Mouse (Mus musculus): ENCODE results near the gene Gm5105. TPM values are rescaled to one million over a fixed set of nuclear protein-coding genes. Genes with fewer than 3 reads are reported as not detected.

Gene Gm5105
- polyA plus RNA-seq, 1 experiment from 2014 or later: 0.14 TPM

DNA sequence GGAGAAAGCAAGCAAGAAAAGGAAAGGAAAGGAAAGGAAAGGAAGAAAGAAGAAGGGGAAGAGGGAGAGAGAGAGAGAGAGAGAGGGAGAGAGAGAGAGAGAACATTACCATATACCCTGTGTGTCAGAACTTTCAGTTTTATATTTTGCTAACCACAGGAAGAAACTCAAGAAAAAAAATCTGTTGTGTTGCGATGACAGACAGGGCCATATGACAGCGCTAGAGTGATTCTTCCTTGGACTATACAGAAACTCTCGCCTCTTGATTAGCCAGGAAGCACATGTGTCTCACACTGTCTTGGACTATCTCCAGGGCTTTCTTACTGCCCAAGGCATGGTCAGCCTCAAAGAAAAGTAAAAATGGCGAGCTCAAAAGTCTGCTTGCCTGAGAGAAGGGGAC, 4.5 kb downstream of the Gm5105 start:
- Histone ChIP-seq H3K9ac (replicated peaks; ENCODE audit: low read depth, low read length) (no peak overlapping the region), H3K27ac (ENCODE audit: low read length) (no peak overlapping the region), H3K9me3 (ENCODE audit: control insufficient read depth, low read length) (no peaks in the 10 kb centered on the region), H3K4me1 (replicated peaks; ENCODE audit: control insufficient read depth, insufficient read depth, low read length) (peaks cover 25% of the 10 kb centered on the region), H3K4me2 (ENCODE audit: low read length) (no peak overlapping the region), H3K36me3 (ENCODE audit: control insufficient read depth, insufficient read depth) (no peaks in the 10 kb centered on the region), H3K27me3 (replicated peaks; ENCODE audit: control insufficient read depth, insufficient read depth, low read length) (no peaks in the 10 kb centered on the region), H3K4me3 (replicated peaks; ENCODE audit: low read length) (no peak overlapping the region)
- WGBS: 78% methylated on average over 4 of the region's 4 CpGs
- no peak for ATAC-seq

DNA sequence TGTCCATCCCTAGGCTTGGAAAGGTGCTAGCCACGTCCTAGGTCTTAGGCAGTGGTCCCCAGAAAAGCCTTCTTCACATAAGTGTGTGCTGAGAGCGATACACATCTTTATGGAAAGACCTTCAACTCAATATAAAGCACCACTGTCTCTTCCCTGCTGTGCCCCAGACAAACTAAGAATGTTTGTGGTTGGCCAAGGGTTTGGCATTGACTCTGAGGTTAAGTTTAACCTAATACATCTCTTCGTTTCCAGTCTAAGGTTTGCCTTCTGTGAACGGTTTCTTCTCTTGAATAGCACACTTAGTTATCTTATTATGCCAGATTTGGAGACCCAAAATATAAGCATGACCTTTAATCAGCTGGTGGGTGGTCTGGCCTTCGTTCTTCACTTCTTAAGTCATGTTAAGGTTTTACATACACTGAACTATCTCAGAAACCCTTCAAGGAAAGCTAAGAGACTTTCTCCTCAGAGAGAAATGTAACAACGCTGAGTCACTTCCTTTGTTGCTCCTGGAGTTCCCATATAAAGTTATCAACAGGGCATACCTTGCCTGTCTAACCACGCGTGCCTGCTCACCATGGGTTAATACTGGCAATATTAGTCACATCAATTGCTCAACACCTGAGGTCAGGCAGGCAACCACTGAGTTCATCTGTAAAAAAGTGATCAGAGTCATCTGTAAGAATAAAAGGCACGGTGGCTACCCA, 5.8 kb downstream of the Gm5105 start:
- ATAC-seq: no peak
- 88% methylated on average over 9 of the region's 9 CpGs for WGBS
- Histone ChIP-seq H3K4me1 (replicated peaks; ENCODE audit: control insufficient read depth, insufficient read depth, low read length) (peaks cover 18% of the 10 kb centered on the region), H3K27ac (ENCODE audit: low read length) (no peak overlapping the region), H3K27me3 (replicated peaks; ENCODE audit: control insufficient read depth, insufficient read depth, low read length) (no peaks in the 10 kb centered on the region), H3K4me2 (ENCODE audit: low read length) (no peak overlapping the region), H3K9me3 (ENCODE audit: control insufficient read depth, low read length) (no peaks in the 10 kb centered on the region), H3K36me3 (ENCODE audit: control insufficient read depth, insufficient read depth) (no peaks in the 10 kb centered on the region), H3K9ac (replicated peaks; ENCODE audit: low read depth, low read length) (no peak overlapping the region), H3K4me3 (replicated peaks; ENCODE audit: low read length) (no peak overlapping the region)

DNA sequence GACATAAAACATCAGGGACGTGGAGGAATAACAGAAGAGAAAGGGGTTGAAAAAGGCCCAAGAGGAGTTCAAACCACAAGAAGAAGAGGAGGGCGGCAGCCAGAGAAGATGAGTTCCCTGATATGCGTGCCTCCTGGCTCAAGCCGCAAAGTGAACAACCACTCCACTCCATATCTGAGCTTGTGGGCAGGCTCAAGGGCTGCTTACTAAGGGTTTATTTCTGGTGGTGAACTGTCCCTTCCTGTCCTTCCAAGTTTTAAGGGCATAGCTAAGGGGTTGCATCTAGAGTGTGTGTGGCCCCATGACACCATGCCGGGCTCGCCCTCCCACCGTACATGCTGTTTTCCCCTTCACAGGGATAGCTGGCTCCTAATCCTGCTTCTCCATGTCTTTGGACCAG, 6.8 kb downstream of the Gm5105 start:
- Histone ChIP-seq H3K9ac (replicated peaks; ENCODE audit: low read depth, low read length) (no peak overlapping the region), H3K36me3 (ENCODE audit: control insufficient read depth, insufficient read depth) (no peaks in the 10 kb centered on the region), H3K27ac (ENCODE audit: low read length) (no peak overlapping the region), H3K9me3 (ENCODE audit: control insufficient read depth, low read length) (no peaks in the 10 kb centered on the region), H3K4me1 (replicated peaks; ENCODE audit: control insufficient read depth, insufficient read depth, low read length) (peaks cover 12% of the 10 kb centered on the region), H3K27me3 (replicated peaks; ENCODE audit: control insufficient read depth, insufficient read depth, low read length) (no peaks in the 10 kb centered on the region), H3K4me2 (ENCODE audit: low read length) (no peak overlapping the region), H3K4me3 (replicated peaks; ENCODE audit: low read length) (no peak overlapping the region)
- ATAC-seq: no peak
- 90% methylated on average over 7 of the region's 7 CpGs for WGBS

DNA sequence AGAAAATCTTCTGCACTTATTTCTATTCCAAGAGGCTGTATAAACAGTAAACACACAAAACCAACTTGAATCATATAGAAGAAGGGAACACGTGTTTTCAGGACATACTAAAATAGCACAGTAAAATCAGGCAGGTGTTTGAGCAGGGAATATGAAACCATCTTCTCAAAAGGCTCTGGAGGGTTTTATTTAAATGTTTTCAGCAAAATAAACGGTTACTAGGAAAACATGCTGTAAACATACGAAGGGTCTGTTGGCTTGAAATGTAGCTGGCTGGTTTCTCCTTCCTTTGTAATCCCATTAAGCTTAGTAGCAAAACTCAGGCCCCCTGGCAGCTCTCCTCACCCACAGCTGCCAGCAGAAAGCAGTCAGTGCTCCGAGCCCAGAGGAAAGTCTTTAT, 9.0 kb downstream of the Gm5105 start:
- Histone ChIP-seq H3K4me2 (ENCODE audit: low read length) (no peak overlapping the region), H3K27ac (ENCODE audit: low read length) (no peak overlapping the region), H3K36me3 (ENCODE audit: control insufficient read depth, insufficient read depth) (no peaks in the 10 kb centered on the region), H3K9me3 (ENCODE audit: control insufficient read depth, low read length) (no peaks in the 10 kb centered on the region), H3K4me3 (replicated peaks; ENCODE audit: low read length) (no peak overlapping the region), H3K4me1 (replicated peaks; ENCODE audit: control insufficient read depth, insufficient read depth, low read length) (no peaks in the 10 kb centered on the region), H3K9ac (replicated peaks; ENCODE audit: low read depth, low read length) (no peak overlapping the region), H3K27me3 (replicated peaks; ENCODE audit: control insufficient read depth, insufficient read depth, low read length) (no peaks in the 10 kb centered on the region)
- ATAC-seq: no peak
- WGBS: 47% methylated on average over 4 of the region's 4 CpGs

DNA sequence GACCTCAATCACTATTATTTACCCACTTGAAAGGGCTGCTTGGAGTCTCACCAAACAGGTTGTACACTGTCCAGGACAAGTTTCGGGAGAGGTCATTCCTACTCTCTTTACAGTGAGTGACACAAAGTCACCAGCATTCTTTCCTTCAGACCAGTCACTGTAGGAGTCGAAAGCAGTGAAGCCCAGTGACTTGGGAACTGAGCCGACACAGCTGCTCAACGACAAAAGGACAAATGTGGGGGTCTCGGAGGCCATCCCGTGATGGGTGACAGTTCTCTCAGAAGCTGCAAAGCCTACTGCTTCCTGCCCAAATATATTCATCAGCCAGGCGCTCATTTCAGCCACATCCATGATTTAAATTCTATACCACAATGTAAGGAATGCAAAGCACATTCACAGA, 10.2 kb downstream of the Gm5105 start:
- no peak overlapping the region for H3K27ac ChIP-seq (ENCODE audit: low read length)
- H3K4me1 ChIP-seq (replicated peaks; ENCODE audit: control insufficient read depth, insufficient read depth, low read length): no peaks in the 10 kb centered on the region
- no peaks in the 10 kb centered on the region for H3K27me3 ChIP-seq (replicated peaks; ENCODE audit: control insufficient read depth, insufficient read depth, low read length)
- WGBS: 81% methylated on average over 7 of the region's 7 CpGs
- no peak overlapping the region for H3K4me2 ChIP-seq (ENCODE audit: low read length)
- H3K36me3 ChIP-seq (ENCODE audit: control insufficient read depth, insufficient read depth): no peaks in the 10 kb centered on the region
- H3K9me3 ChIP-seq (ENCODE audit: control insufficient read depth, low read length): no peaks in the 10 kb centered on the region
- no peak overlapping the region for H3K9ac ChIP-seq (replicated peaks; ENCODE audit: low read depth, low read length)
- no peak overlapping the region for H3K4me3 ChIP-seq (replicated peaks; ENCODE audit: low read length)
- no peak for ATAC-seq

DNA sequence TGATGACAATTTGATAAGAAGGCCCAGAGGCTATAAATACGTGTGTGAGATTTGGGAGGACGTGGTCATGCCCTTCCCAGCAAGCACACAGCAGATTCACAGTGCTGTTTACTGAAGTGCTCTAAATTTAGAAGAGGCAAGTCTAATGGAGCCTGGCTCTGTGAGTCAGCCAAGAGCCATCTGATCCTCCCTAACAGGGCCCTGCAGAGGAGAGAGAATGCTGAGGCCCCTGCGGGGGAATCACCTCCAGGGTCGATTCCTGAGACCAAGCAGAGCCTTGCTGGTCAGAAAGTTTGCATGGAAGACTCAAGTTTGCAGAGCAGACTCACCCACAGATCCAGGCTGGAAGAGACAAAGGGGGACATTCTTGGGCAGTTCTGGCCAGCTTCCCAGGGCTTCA, 13.2 kb downstream of the Gm5105 start:
- H3K4me3 ChIP-seq (replicated peaks; ENCODE audit: low read length): no peak overlapping the region
- no peak for ATAC-seq
- no peaks in the 10 kb centered on the region for H3K9me3 ChIP-seq (ENCODE audit: control insufficient read depth, low read length)
- H3K4me1 ChIP-seq (replicated peaks; ENCODE audit: control insufficient read depth, insufficient read depth, low read length): no peaks in the 10 kb centered on the region
- H3K27me3 ChIP-seq (replicated peaks; ENCODE audit: control insufficient read depth, insufficient read depth, low read length): no peaks in the 10 kb centered on the region
- 57% methylated on average over 4 of the region's 4 CpGs for WGBS
- H3K27ac ChIP-seq (ENCODE audit: low read length): no peak overlapping the region
- no peak overlapping the region for H3K9ac ChIP-seq (replicated peaks; ENCODE audit: low read depth, low read length)
- no peaks in the 10 kb centered on the region for H3K36me3 ChIP-seq (ENCODE audit: control insufficient read depth, insufficient read depth)
- no peak overlapping the region for H3K4me2 ChIP-seq (ENCODE audit: low read length)

DNA sequence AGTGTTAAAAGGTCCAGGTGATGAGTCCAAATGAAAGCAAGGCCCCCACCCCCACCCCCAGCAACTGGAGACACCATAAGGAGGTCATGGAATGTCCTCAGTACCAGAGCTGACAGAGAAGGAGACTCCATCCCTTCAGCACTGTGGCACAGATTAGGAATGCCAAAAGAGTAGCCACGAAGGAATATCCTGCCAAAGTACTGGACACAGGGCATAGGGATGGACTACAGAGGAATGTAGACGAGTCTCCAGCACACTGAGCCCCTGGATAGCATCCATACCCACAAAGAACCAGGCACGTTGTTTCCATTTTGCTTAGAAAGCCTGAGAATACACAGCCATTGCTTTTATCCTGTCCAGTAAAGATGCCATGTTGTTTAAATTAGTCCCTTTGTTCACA, 15.8 kb downstream of the Gm5105 start:
- H3K4me1 ChIP-seq (replicated peaks; ENCODE audit: control insufficient read depth, insufficient read depth, low read length): no peaks in the 10 kb centered on the region
- ATAC-seq: no peak
- no peaks in the 10 kb centered on the region for H3K36me3 ChIP-seq (ENCODE audit: control insufficient read depth, insufficient read depth)
- 81% methylated on average over 3 of the region's 3 CpGs for WGBS
- H3K9ac ChIP-seq (replicated peaks; ENCODE audit: low read depth, low read length): no peak overlapping the region
- no peak overlapping the region for H3K4me3 ChIP-seq (replicated peaks; ENCODE audit: low read length)
- H3K27ac ChIP-seq (ENCODE audit: low read length): no peak overlapping the region
- H3K4me2 ChIP-seq (ENCODE audit: low read length): no peak overlapping the region
- no peaks in the 10 kb centered on the region for H3K9me3 ChIP-seq (ENCODE audit: control insufficient read depth, low read length)
- no peaks in the 10 kb centered on the region for H3K27me3 ChIP-seq (replicated peaks; ENCODE audit: control insufficient read depth, insufficient read depth, low read length)

DNA sequence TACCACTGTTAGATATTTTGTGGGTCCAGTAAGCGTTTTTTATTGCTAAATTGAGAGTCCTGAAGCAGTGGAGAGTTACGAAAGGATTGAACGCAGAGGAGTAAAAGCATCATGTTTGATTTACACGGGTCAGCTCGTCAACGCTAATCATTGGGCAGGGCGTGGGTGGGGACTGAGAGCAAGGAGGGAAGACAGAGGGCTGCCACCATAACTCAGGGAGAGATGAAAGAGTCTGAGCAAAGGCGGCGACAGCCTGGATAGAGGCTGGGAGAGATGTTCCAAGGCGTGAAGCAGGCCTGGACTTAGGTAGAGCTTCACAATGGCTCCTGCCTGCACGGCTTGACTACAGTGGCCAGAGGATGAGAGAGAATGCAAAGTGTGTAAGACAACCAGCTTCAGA, 16.4 kb downstream of the Gm5105 start:
- WGBS: 89% methylated on average over 11 of the region's 11 CpGs
- no peak overlapping the region for H3K27ac ChIP-seq (ENCODE audit: low read length)
- H3K4me2 ChIP-seq (ENCODE audit: low read length): no peak overlapping the region
- no peaks in the 10 kb centered on the region for H3K9me3 ChIP-seq (ENCODE audit: control insufficient read depth, low read length)
- H3K4me3 ChIP-seq (replicated peaks; ENCODE audit: low read length): no peak overlapping the region
- no peaks in the 10 kb centered on the region for H3K4me1 ChIP-seq (replicated peaks; ENCODE audit: control insufficient read depth, insufficient read depth, low read length)
- H3K27me3 ChIP-seq (replicated peaks; ENCODE audit: control insufficient read depth, insufficient read depth, low read length): no peaks in the 10 kb centered on the region
- no peak for ATAC-seq
- no peak overlapping the region for H3K9ac ChIP-seq (replicated peaks; ENCODE audit: low read depth, low read length)
- no peaks in the 10 kb centered on the region for H3K36me3 ChIP-seq (ENCODE audit: control insufficient read depth, insufficient read depth)

DNA sequence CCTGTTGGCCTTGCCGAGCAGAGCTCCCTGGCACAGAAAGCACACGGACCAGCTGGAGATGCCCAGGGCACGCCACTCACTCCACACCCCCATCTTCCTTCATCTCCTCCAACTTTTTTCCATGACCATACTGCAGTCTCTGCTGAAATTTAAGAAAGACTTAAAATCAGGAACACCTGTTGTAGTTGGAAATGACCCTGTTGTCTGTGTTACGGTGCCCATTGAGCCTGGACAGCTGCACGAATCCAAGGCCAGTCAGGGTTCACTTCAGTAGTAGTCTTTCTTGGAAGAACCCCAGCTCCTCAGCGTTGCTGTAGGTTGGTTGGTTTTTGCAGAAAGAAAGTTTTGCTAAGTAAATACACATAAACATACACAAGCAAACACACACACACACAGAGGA, 17.6 kb downstream of the Gm5105 start:
- Histone ChIP-seq H3K36me3 (ENCODE audit: control insufficient read depth, insufficient read depth) (no peaks in the 10 kb centered on the region), H3K4me3 (replicated peaks; ENCODE audit: low read length) (no peak overlapping the region), H3K4me1 (replicated peaks; ENCODE audit: control insufficient read depth, insufficient read depth, low read length) (no peaks in the 10 kb centered on the region), H3K27me3 (replicated peaks; ENCODE audit: control insufficient read depth, insufficient read depth, low read length) (no peaks in the 10 kb centered on the region), H3K4me2 (ENCODE audit: low read length) (no peak overlapping the region), H3K9ac (replicated peaks; ENCODE audit: low read depth, low read length) (no peak overlapping the region), H3K27ac (ENCODE audit: low read length) (no peak overlapping the region), H3K9me3 (ENCODE audit: control insufficient read depth, low read length) (no peaks in the 10 kb centered on the region)
- 90% methylated on average over 6 of the region's 6 CpGs for WGBS
- no peak for ATAC-seq

DNA sequence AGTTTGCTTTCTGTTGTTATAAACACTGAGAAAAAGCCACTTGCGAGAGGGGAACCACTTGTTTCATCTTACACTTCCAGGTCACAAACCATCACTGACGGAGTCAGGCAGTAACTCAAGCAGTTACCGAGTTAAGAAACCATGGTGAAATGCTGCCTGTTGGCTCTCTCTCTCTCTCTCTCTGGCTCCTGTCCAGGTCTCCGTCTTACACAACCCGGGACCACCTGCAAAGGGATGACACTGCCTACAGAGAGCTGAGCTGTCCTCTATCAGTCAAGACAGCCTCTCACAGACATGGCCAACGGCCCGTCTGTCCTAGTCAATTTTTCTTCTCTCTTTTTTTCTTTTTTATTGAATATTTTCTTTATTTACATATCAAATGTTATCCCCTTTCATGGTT, 23.9 kb downstream of the Gm5105 start:
- no peak for ATAC-seq
- Histone ChIP-seq H3K9ac (replicated peaks; ENCODE audit: low read depth, low read length) (no peak overlapping the region), H3K27me3 (replicated peaks; ENCODE audit: control insufficient read depth, insufficient read depth, low read length) (no peaks in the 10 kb centered on the region), H3K9me3 (ENCODE audit: control insufficient read depth, low read length) (no peaks in the 10 kb centered on the region), H3K4me3 (replicated peaks; ENCODE audit: low read length) (no peak overlapping the region), H3K36me3 (ENCODE audit: control insufficient read depth, insufficient read depth) (no peaks in the 10 kb centered on the region), H3K4me1 (replicated peaks; ENCODE audit: control insufficient read depth, insufficient read depth, low read length) (no peaks in the 10 kb centered on the region), H3K4me2 (ENCODE audit: low read length) (no peak overlapping the region), H3K27ac (ENCODE audit: low read length) (no peak overlapping the region)
- WGBS: 67% methylated on average over 7 of the region's 7 CpGs
